Mouse (Mus musculus) Patski (cell line): ENCODE results near the gene Akr1b10. TPM values are rescaled to one million over a fixed set of nuclear protein-coding genes. Genes with fewer than 3 reads are reported as not detected.
"Not testable (repeated sequence)": the region's sequence is repeated elsewhere in the genome, so short reads cannot be mapped to it uniquely, and the experiment has no call there.

Experiments
- ATAC-seq: fragments of 100-300 bp; one replicate; pipeline ENCODE4 v1.8.0; 2021
- CTCF ChIA-PET: fragments of 350-600 bp; sonication (Branson Sonifier 250); formaldehyde crosslinking; loops from one replicate; lab custom pipeline; 2022; ENCODE audit warnings: inconsistent platforms; lab: Charles Lee
- POLR2A ChIA-PET: fragments of 350-600 bp; sonication (Branson Sonifier 250); formaldehyde crosslinking; loops from one replicate; lab custom pipeline; 2022; ENCODE audit warnings: antibody characterized with exemption, inconsistent platforms; lab: Charles Lee
- DNase-seq: peaks from one replicate; pipeline ENCODE4 v3.0.0-alpha.2; 2011; ENCODE audit warnings: low read depth, low spot score
- H3K27me3 ChIP-seq: fragments of 371-371 bp; one replicate; pipeline ENCODE4 v1.5.1; 2021
- CTCF ChIP-seq: fragments of 100-300 bp; IDR thresholded peaks from one replicate; pipeline ENCODE4 v1.5.1; 2021
- in situ Hi-C: fragments of 300-500 bp; cut with MboI; formaldehyde crosslinking; loops from 3 replicates; pipeline ENCODE4 v1.11.1; 2018; ENCODE audit warnings: low pct_unique_long_range_greater_than_20kb, mixed read lengths
- polyA plus RNA-seq: library from polyadenylated mRNA; unstranded; gene quantifications from one replicate; pipeline ENCODE4 v1.2.3, GENCODE M21; 2021

The Akr1b10 gene
- polyA plus RNA-seq, 1 experiment from 2014 or later: 83.1 TPM

- CTCF ChIA-PET: no interaction called here
- POLR2A ChIA-PET: interaction anchor here (0.7 kb wide), 1 partner anchor 60 kb away, joined by 3 read pairs; no protein-coding TSS in a partner anchor
These were observed 15.7 kb downstream of the Akr1b10 start for GRCm38 (mm10) chr6:34399606-34400220.

GRCm38 (mm10) chr6:34400696-34401095, 16.7 kb downstream of the Akr1b10 start:
- no peaks in the 10 kb centered on the region for H3K27me3 ChIP-seq
- ChIA-PET CTCF (no interaction called here), POLR2A (no interaction called here)
- DNase-seq (no peak), ATAC-seq (peak; percentile 67)
- TF ChIP-seq CTCF: no peak
- in situ Hi-C loops: loop anchor here (5.0 kb wide), 1 partner anchor 42 kb away; no protein-coding TSS in a partner anchor

More at GRCm38 (mm10) chr6:34399606-34400220, 15.7 kb downstream of the Akr1b10 start:
- no peaks in the 10 kb centered on the region for H3K27me3 ChIP-seq
- ATAC-seq: no peak
- TF ChIP-seq CTCF: no peak
- no peak for DNase-seq
- in situ Hi-C loops: loop anchor here (5.0 kb wide), 2 partner anchors 42 to 43 kb away; no protein-coding TSS in a partner anchor

GRCm38 (mm10) chr6:34406746-34407145, 22.7 kb downstream of the Akr1b10 start:
- no peak for ATAC-seq
- H3K27me3 ChIP-seq: peaks cover 5% of the 10 kb centered on the region
- ChIA-PET POLR2A (no interaction called here), CTCF (interaction anchor here (1.4 to 2.0 kb wide), 3 partner anchors 11 to 36 kb away, joined by 3 to 5 read pairs (median 5); no protein-coding TSS in a partner anchor)
- no peak for TF ChIP-seq CTCF
- in situ Hi-C loops: no loop called here
- DNase-seq: no peak

- no peak for DNase-seq
These were observed 23.4 kb downstream of the Akr1b10 start for GRCm38 (mm10) chr6:34407403-34407802.

GRCm38 (mm10) chr6:34412023-34412422, 28.0 kb downstream of the Akr1b10 start, which contains the start of gene Akr1b7:
Akr1b7 (plus strand) TSS chr6:34412334.
- ChIA-PET POLR2A (no interaction called here), CTCF (no interaction called here)
- no peak for DNase-seq
- TF ChIP-seq CTCF: no peak
- in situ Hi-C loops: no loop called here
- ATAC-seq: no peak
- peaks cover 5% of the 10 kb centered on the region for H3K27me3 ChIP-seq

More at GRCm38 (mm10) chr6:34407403-34407802, 23.4 kb downstream of the Akr1b10 start:
- CTCF ChIA-PET: interaction anchor here (1.4 to 1.7 kb wide), 2 partner anchors 11 to 12 kb away, joined by 3 to 5 read pairs; no protein-coding TSS in a partner anchor
- POLR2A ChIA-PET: no interaction called here
- no peak for TF ChIP-seq CTCF
- in situ Hi-C loops: no loop called here
- H3K27me3 ChIP-seq: peaks cover 5% of the 10 kb centered on the region
- ATAC-seq: no peak

GRCm38 (mm10) chr6:34412688-34413087, 28.7 kb downstream of the Akr1b10 start:
- H3K27me3 ChIP-seq: peaks cover 5% of the 10 kb centered on the region
- DNase-seq: no peak
- no peak for TF ChIP-seq CTCF
- ChIA-PET CTCF (no interaction called here), POLR2A (no interaction called here)
- in situ Hi-C loops: no loop called here
- ATAC-seq: no peak

GRCm38 (mm10) chr6:34413386-34413785, 29.4 kb downstream of the Akr1b10 start:
- in situ Hi-C loops, CTCF ChIA-PET, H3K27me3 ChIP-seq, DNase-seq, POLR2A ChIA-PET, ATAC-seq: not testable (repeated sequence)

GRCm38 (mm10) chr6:34416521-34416920, 32.5 kb downstream of the Akr1b10 start:
- peaks cover 2% of the 10 kb centered on the region for H3K27me3 ChIP-seq
- POLR2A ChIA-PET: no interaction called here
- TF ChIP-seq CTCF: no peak
- CTCF ChIA-PET: no interaction called here
- ATAC-seq (no peak), DNase-seq (no peak)
- in situ Hi-C loops: no loop called here

GRCm38 (mm10) chr6:34419071-34419470, 35.1 kb downstream of the Akr1b10 start:
- POLR2A ChIA-PET: no interaction called here
- H3K27me3 ChIP-seq: no peaks in the 10 kb centered on the region
- TF ChIP-seq CTCF: no peak
- CTCF ChIA-PET: no interaction called here
- DNase-seq (no peak), ATAC-seq (no peak)
- in situ Hi-C loops: no loop called here

- ATAC-seq: no peak
- CTCF ChIA-PET: no interaction called here
- POLR2A ChIA-PET: no interaction called here
- in situ Hi-C loops: no loop called here
- TF ChIP-seq CTCF: no peak
- DNase-seq: no peak
- no peaks in the 10 kb centered on the region for H3K27me3 ChIP-seq
These were observed 55.0 kb downstream of the Akr1b10 start for GRCm38 (mm10) chr6:34439006-34439405.

- no peak for ATAC-seq
- DNase-seq: no peak
- no peak for TF ChIP-seq CTCF
- ChIA-PET POLR2A (interaction anchor here (0.6 kb wide), 1 partner anchor 1940 kb away, joined by 7 read pairs; no protein-coding TSS in a partner anchor), CTCF (interaction anchor here (1.4 kb wide), 1 partner anchor 36 kb away, joined by 5 read pairs; no protein-coding TSS in a partner anchor)
- H3K27me3 ChIP-seq: no peaks in the 10 kb centered on the region
- in situ Hi-C loops: loop anchor here (5.0 kb wide), 2 partner anchors 39 to 84 kb away; no protein-coding TSS in a partner anchor
These were observed 57.7 kb downstream of the Akr1b10 start for GRCm38 (mm10) chr6:34441556-34442257.
